Mouse (Mus musculus) intestine, embryonic 15.5 days (tissue): ENCODE results near the gene Mettl24. TPM values are rescaled to one million over a fixed set of nuclear protein-coding genes. Genes with fewer than 3 reads are reported as not detected.
"Not testable (repeated sequence)": the region's sequence is repeated elsewhere in the genome, so short reads cannot be mapped to it uniquely, and the experiment has no call there.

Experiments
- ATAC-seq: fragments of 200-750 bp; cut with Nextera tagmentation; 2 replicates; pipeline ENCODE4 v1.8.0; 2017; ENCODE audit warnings: moderate TSS enrichment, moderate library complexity
- H3K27ac ChIP-seq: fragments of 300-500 bp; sonication (generic); 2 replicates; pipeline ENCODE4 v1.5.1; 2015; ENCODE audit warnings: mild to moderate bottlenecking, inconsistent platforms
- H3K27me3 ChIP-seq: fragments of 300-500 bp; sonication (generic); replicated peaks from 2 replicates; pipeline ENCODE4 v1.6.1; 2015; ENCODE audit warnings: inconsistent platforms
- H3K36me3 ChIP-seq: fragments of 300-500 bp; sonication (generic); 2 replicates; pipeline ENCODE4 v1.6.1; 2015; ENCODE audit warnings: inconsistent platforms
- H3K4me1 ChIP-seq: fragments of 300-500 bp; sonication (generic); replicated peaks from 2 replicates; pipeline ENCODE4 v1.6.1; 2015; ENCODE audit warnings: inconsistent platforms
- H3K4me2 ChIP-seq: fragments of 300-500 bp; sonication (generic); replicated peaks from 2 replicates; pipeline ENCODE4 v1.6.1; 2015; ENCODE audit warnings: mild to moderate bottlenecking, inconsistent platforms
- H3K4me3 ChIP-seq: fragments of 300-500 bp; sonication (generic); replicated peaks from 2 replicates; pipeline ENCODE4 v1.5.1; 2015; ENCODE audit warnings: inconsistent platforms
- H3K9ac ChIP-seq: fragments of 300-500 bp; sonication (generic); 2 replicates; pipeline ENCODE4 v1.6.1; 2015; ENCODE audit warnings: inconsistent platforms
- H3K9me3 ChIP-seq: fragments of 300-500 bp; sonication (generic); 2 replicates; pipeline ENCODE4 v1.6.1; 2016; ENCODE audit warnings: inconsistent platforms
- WGBS: fragments of 180-500 bp; shearing (Covaris S2); methylation state at CpG from one replicate; pipeline ENCODE4 v1.1.7; 2015; 5-methylcytosine and 5-hydroxymethylcytosine counted together
- polyA plus RNA-seq: library from polyadenylated mRNA; unstranded; fragments of >200 nt; fragmentation: Nextera tagmentation; extraction: Ambion mirVana; gene quantifications from 2 replicates; pipeline ENCODE4 v1.2.1, GENCODE M21; 2015

Mettl24 gene
- polyA plus RNA-seq, 1 experiment from 2014 or later: 4.2 TPM

- Histone ChIP-seq H3K4me1 (no peaks in the 10 kb centered on the region), H3K9ac (no peak overlapping the region), H3K27me3 (no peaks in the 10 kb centered on the region), H3K27ac (no peak overlapping the region), H3K36me3 (no peaks in the 10 kb centered on the region), H3K4me2 (no peak overlapping the region), H3K9me3 (no peaks in the 10 kb centered on the region), H3K4me3 (no peak overlapping the region)
- WGBS: 54% methylated on average over 3 of the region's 3 CpGs
- ATAC-seq: no peak
These were observed 70.0 kb downstream of the Mettl24 start for GRCm38 (mm10) chr10:40753036-40753435.

GRCm38 (mm10) chr10:40758171-40759010, 75.3 kb downstream of the Mettl24 start:
- 54% methylated on average over 11 of the region's 11 CpGs for whole genome bisulfite sequencing
- H3K27ac ChIP-seq: no peak overlapping the region
- ATAC-seq: no peak
- H3K4me1 ChIP-seq: no peaks in the 10 kb centered on the region
- H3K4me2 ChIP-seq: no peak overlapping the region
- no peak overlapping the region for H3K9ac ChIP-seq
- H3K9me3 ChIP-seq: no peaks in the 10 kb centered on the region
- no peaks in the 10 kb centered on the region for H3K27me3 ChIP-seq
- no peaks in the 10 kb centered on the region for H3K36me3 ChIP-seq
- H3K4me3 ChIP-seq: no peak overlapping the region

- H3K4me1 ChIP-seq, H3K27me3 ChIP-seq, H3K27ac ChIP-seq, ATAC-seq, H3K36me3 ChIP-seq, H3K9me3 ChIP-seq, H3K9ac ChIP-seq, H3K4me2 ChIP-seq, H3K4me3 ChIP-seq: not testable (repeated sequence)
- 96% methylated on average over 21 of the region's 23 CpGs for WGBS
These were observed 76.5 kb downstream of the Mettl24 start for GRCm38 (mm10) chr10:40759391-40760194.

GRCm38 (mm10) chr10:40760195-40761009, 77.3 kb downstream of the Mettl24 start:
- Histone ChIP-seq H3K4me1 (no peaks in the 10 kb centered on the region), H3K4me3 (no peak overlapping the region), H3K27me3 (no peaks in the 10 kb centered on the region), H3K9me3 (no peaks in the 10 kb centered on the region), H3K36me3 (no peaks in the 10 kb centered on the region), H3K9ac (no peak overlapping the region), H3K4me2 (no peak overlapping the region), H3K27ac (no peak overlapping the region)
- WGBS: 81% methylated on average over 9 of the region's 9 CpGs
- ATAC-seq: no peak

GRCm38 (mm10) chr10:40761010-40761752, 78.1 kb downstream of the Mettl24 start:
- no peak for ATAC-seq
- Histone ChIP-seq H3K27ac (no peak overlapping the region), H3K9me3 (no peaks in the 10 kb centered on the region), H3K4me2 (no peak overlapping the region), H3K9ac (no peak overlapping the region), H3K4me1 (no peaks in the 10 kb centered on the region), H3K36me3 (no peaks in the 10 kb centered on the region), H3K4me3 (no peak overlapping the region), H3K27me3 (no peaks in the 10 kb centered on the region)
- WGBS: 76% methylated on average over 9 of the region's 9 CpGs

- Histone ChIP-seq H3K27ac (no peak overlapping the region), H3K9ac (no peak overlapping the region), H3K36me3 (no peaks in the 10 kb centered on the region), H3K4me3 (no peak overlapping the region), H3K4me2 (no peak overlapping the region), H3K27me3 (no peaks in the 10 kb centered on the region), H3K4me1 (no peaks in the 10 kb centered on the region), H3K9me3 (no peaks in the 10 kb centered on the region)
- WGBS: 54% methylated on average over 6 of the region's 6 CpGs
- no peak for ATAC-seq
These were observed 79.5 kb downstream of the Mettl24 start for GRCm38 (mm10) chr10:40762624-40763023.

DNA sequence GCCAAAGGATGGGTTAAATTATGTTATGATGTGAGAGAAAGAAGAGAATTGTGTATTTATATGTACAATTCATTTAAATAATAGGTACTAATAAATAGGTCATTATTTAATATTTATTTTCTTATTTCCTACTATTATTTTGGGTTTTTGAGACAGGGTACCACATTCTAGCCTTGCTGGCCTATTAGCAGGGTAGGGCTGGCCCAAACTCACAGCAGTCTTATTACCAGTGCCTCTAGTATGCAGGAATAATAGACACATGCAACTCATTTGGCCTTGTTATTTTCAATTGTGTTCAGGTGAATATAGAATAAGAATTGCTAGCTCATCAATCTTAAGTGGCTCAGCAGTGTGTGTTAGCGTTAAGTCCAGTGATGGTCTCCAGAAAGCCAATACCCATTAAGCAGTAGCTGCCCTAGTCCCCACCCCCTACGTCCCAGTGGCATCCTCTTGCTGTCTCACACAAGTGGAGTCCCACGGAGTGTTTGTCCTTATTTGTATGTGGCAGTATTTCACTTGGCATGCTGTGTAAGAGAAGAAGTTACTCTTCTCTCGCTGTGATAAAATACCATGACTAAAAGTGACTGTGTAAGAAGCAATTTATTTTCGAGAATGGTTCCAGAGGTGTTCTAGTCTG, 80.1 kb downstream of the Mettl24 start:
- H3K4me2 ChIP-seq: no peak overlapping the region
- no peak overlapping the region for H3K27ac ChIP-seq
- WGBS: 74% methylated on average over 5 of the region's 5 CpGs
- H3K4me3 ChIP-seq: no peak overlapping the region
- no peaks in the 10 kb centered on the region for H3K27me3 ChIP-seq
- no peak overlapping the region for H3K9ac ChIP-seq
- ATAC-seq: no peak
- H3K4me1 ChIP-seq: no peaks in the 10 kb centered on the region
- no peaks in the 10 kb centered on the region for H3K9me3 ChIP-seq
- no peaks in the 10 kb centered on the region for H3K36me3 ChIP-seq

DNA sequence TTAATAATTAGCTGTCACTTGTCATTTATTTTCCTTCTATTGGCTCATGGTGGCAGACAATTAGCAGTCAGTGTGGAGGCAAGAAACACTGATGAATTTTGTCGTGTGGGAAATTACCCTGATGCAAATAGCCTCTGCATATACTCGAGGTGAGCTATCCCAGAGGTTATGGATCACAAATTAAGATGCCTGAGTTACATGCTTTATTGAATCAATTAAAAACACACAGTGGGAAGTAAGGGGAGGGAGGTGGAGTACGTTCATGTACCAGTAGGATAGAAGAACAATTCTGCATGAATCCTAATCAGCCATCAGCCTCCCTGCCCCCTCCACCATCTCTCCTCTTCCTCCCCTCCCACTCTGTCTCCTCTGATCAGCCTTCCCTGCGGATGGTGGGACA, 89.2 kb downstream of the Mettl24 start:
- Histone ChIP-seq H3K36me3 (no peaks in the 10 kb centered on the region), H3K4me3 (no peak overlapping the region), H3K4me1 (no peaks in the 10 kb centered on the region), H3K9ac (no peak overlapping the region), H3K27ac (no peak overlapping the region), H3K4me2 (no peak overlapping the region), H3K9me3 (no peaks in the 10 kb centered on the region), H3K27me3 (no peaks in the 10 kb centered on the region)
- ATAC-seq: no peak
- WGBS: 68% methylated on average over 4 of the region's 4 CpGs

GRCm38 (mm10) chr10:40775151-40775550, 92.1 kb downstream of the Mettl24 start:
- Histone ChIP-seq H3K9ac (no peak overlapping the region), H3K36me3 (no peaks in the 10 kb centered on the region), H3K27me3 (no peaks in the 10 kb centered on the region), H3K4me3 (no peak overlapping the region), H3K27ac (no peak overlapping the region), H3K4me2 (no peak overlapping the region), H3K4me1 (no peaks in the 10 kb centered on the region), H3K9me3 (no peaks in the 10 kb centered on the region)
- WGBS: 73% methylated on average over 11 of the region's 11 CpGs
- no peak for ATAC-seq

- 90% methylated on average over 4 of the region's 4 CpGs for WGBS
- Histone ChIP-seq H3K4me2 (no peak overlapping the region), H3K36me3 (no peaks in the 10 kb centered on the region), H3K9ac (no peak overlapping the region), H3K9me3 (no peaks in the 10 kb centered on the region), H3K4me3 (no peak overlapping the region), H3K27ac (no peak overlapping the region), H3K27me3 (no peaks in the 10 kb centered on the region), H3K4me1 (no peaks in the 10 kb centered on the region)
- no peak for ATAC-seq
These were observed 92.6 kb downstream of the Mettl24 start for GRCm38 (mm10) chr10:40775655-40776054.

DNA sequence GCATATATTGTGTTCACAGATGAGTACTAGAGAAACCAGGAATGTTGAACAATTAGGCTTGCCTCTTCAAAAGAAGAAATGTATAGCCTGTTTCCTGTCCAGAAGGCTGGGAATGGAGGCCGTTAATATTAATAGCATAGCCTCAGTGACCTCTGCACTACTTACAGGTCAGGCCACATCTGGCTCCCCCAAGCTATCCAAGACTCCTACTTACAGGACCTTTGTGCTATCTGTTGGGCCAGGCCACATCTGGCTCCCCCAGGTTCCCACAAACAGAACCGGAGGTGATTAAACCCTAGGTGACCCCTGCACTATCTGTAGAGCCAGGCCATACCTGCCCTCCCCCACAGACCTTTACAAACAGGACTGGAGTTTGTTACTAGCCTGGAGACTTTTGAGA, 94.1 kb downstream of the Mettl24 start:
- Histone ChIP-seq H3K36me3 (no peaks in the 10 kb centered on the region), H3K4me3 (no peak overlapping the region), H3K9ac (no peak overlapping the region), H3K27me3 (no peaks in the 10 kb centered on the region), H3K4me1 (no peaks in the 10 kb centered on the region), H3K9me3 (no peaks in the 10 kb centered on the region), H3K27ac (no peak overlapping the region), H3K4me2 (no peak overlapping the region)
- 24% methylated on average over 2 of the region's 2 CpGs for WGBS
- no peak for ATAC-seq
